Mouse (Mus musculus) kidney, postnatal 0 days (tissue): ENCODE measurements around the gene Thada. TPM values are rescaled to one million over a fixed set of nuclear protein-coding genes. Genes with fewer than 3 reads are reported as not detected.
"Not testable (repeated sequence)": the region's sequence is repeated elsewhere in the genome, so short reads cannot be mapped to it uniquely, and the experiment has no call there.

Experiments used
- ATAC-seq: fragments of 200-750 bp; cut with Nextera tagmentation; replicated peaks from 2 replicates; pipeline ENCODE4 v1.8.0; 2017; ENCODE audit warnings: low read depth, moderate number of reproducible peaks, moderate TSS enrichment, moderate library complexity; ENCODE audit not compliant: low FRiP score
- DNase-seq: peaks from one replicate; pipeline ENCODE4 v3.0.0-alpha.2; 2016; ENCODE audit warnings: low spot score
- H3K27ac ChIP-seq: fragments of 300-500 bp; sonication (generic); 2 replicates; pipeline ENCODE4 v1.5.1; 2014; ENCODE audit warnings: mild to moderate bottlenecking
- H3K27me3 ChIP-seq: fragments of 300-500 bp; sonication (generic); 2 replicates; pipeline ENCODE4 v1.6.1; 2014; ENCODE audit warnings: low read length, mixed read lengths; ENCODE audit not compliant: insufficient read depth
- H3K36me3 ChIP-seq: fragments of 300-500 bp; sonication (generic); 2 replicates; pipeline ENCODE4 v1.6.1; 2014; ENCODE audit warnings: low read length, mixed read lengths; ENCODE audit not compliant: insufficient read depth
- H3K4me1 ChIP-seq: fragments of 300-500 bp; sonication (generic); replicated peaks from 2 replicates; pipeline ENCODE4 v1.6.1; 2014; ENCODE audit warnings: antibody characterized with exemption, low read length, mixed read lengths; ENCODE audit not compliant: insufficient read depth
- H3K4me2 ChIP-seq: fragments of 300-500 bp; sonication (generic); 2 replicates; pipeline ENCODE4 v1.6.1; 2014; ENCODE audit warnings: mild to moderate bottlenecking, low read length, moderate library complexity, mixed read lengths
- H3K4me3 ChIP-seq: fragments of 300-500 bp; sonication (generic); replicated peaks from 2 replicates; pipeline ENCODE4 v1.5.1; 2014; ENCODE audit warnings: low read depth, low read length
- H3K9ac ChIP-seq: fragments of 300-500 bp; sonication (generic); 2 replicates; pipeline ENCODE4 v1.6.1; 2014; ENCODE audit warnings: low read depth, low read length
- H3K9me3 ChIP-seq: fragments of 300-500 bp; sonication (generic); replicated peaks from 2 replicates; pipeline ENCODE4 v1.6.1; 2016; ENCODE audit warnings: low read length, inconsistent platforms, mixed read lengths
- CTCF ChIP-seq: IDR thresholded peaks from 2 replicates; pipeline ENCODE4 v1.5.1; 2016; ENCODE audit warnings: antibody characterized with exemption, low read depth, mild to moderate bottlenecking, moderate library complexity
- WGBS: fragments of 180-500 bp; shearing (Covaris S2); extraction: QIAGEN DNeasy Blood & Tissue Kit; methylation state at CpG from one replicate; pipeline ENCODE4 v1.1.7; 2014; 5-methylcytosine and 5-hydroxymethylcytosine counted together
- polyA plus RNA-seq: library from polyadenylated mRNA; unstranded; fragments of >200 nt; fragmentation: Nextera tagmentation; extraction: Ambion mirVana; gene quantifications from 2 replicates; pipeline ENCODE4 v1.2.1, GENCODE M21; 2015

The Thada gene
- polyA plus RNA-seq, 1 experiment from 2014 or later = 3.4 TPM

- Histone ChIP-seq H3K4me2 (no peak overlapping the region), H3K27me3 (no peaks in the 10 kb centered on the region), H3K36me3 (no peaks in the 10 kb centered on the region), H3K9me3 (no peaks in the 10 kb centered on the region), H3K9ac (no peak overlapping the region), H3K27ac (no peak overlapping the region), H3K4me1 (no peaks in the 10 kb centered on the region), H3K4me3 (no peak overlapping the region)
- WGBS = 94% methylated on average over 2 of the region's 2 CpGs
- ATAC-seq (no peak), DNase-seq (no peak)
- no peak for TF ChIP-seq CTCF
Measured at GRCm38 (mm10) chr17:84233758-84234157, 232.2 kb downstream of the Thada start.

- DNase-seq (no peak), ATAC-seq (no peak)
- TF ChIP-seq CTCF = no peak
Measured at GRCm38 (mm10) chr17:84231361-84231760, 234.6 kb downstream of the Thada start.

GRCm38 (mm10) chr17:84228223-84228622, 237.8 kb downstream of the Thada start:
- DNase-seq (no peak), ATAC-seq (peak; percentile 55)
- H3K4me3 ChIP-seq = no peak overlapping the region
- no peak overlapping the region for H3K27ac ChIP-seq
- WGBS = 57% methylated on average over 2 of the region's 2 CpGs
- no peak overlapping the region for H3K4me2 ChIP-seq
- H3K9ac ChIP-seq = no peak overlapping the region
- no peaks in the 10 kb centered on the region for H3K9me3 ChIP-seq
- H3K36me3 ChIP-seq = no peaks in the 10 kb centered on the region
- H3K4me1 ChIP-seq = peaks cover 14% of the 10 kb centered on the region; the same call in 1 of the 2 replicates
- TF ChIP-seq CTCF = no peak
- H3K27me3 ChIP-seq = no peaks in the 10 kb centered on the region

More at GRCm38 (mm10) chr17:84231361-84231760, 234.6 kb downstream of the Thada start:
- WGBS = 70% methylated on average over 2 of the region's 2 CpGs
- Histone ChIP-seq H3K4me1 (no peaks in the 10 kb centered on the region; the same call in 1 of the 2 replicates), H3K36me3 (no peaks in the 10 kb centered on the region), H3K9ac (no peak overlapping the region), H3K27ac (no peak overlapping the region), H3K27me3 (no peaks in the 10 kb centered on the region), H3K4me2 (no peak overlapping the region), H3K9me3 (no peaks in the 10 kb centered on the region), H3K4me3 (no peak overlapping the region)

- no peak overlapping the region for H3K4me2 ChIP-seq
- H3K27me3 ChIP-seq = no peaks in the 10 kb centered on the region
- no peaks in the 10 kb centered on the region for H3K9me3 ChIP-seq
- no peaks in the 10 kb centered on the region for H3K36me3 ChIP-seq
- H3K27ac ChIP-seq = 0 out of 2 replicates have a peak overlapping the region, but pooled peaks have one; percentile 36
- no peak overlapping the region for H3K9ac ChIP-seq
- TF ChIP-seq CTCF = no peak
- DNase-seq (peak; percentile 47), ATAC-seq (no peak)
- whole genome bisulfite sequencing = 55% methylated on average over 6 of the region's 6 CpGs
- H3K4me3 ChIP-seq = no peak overlapping the region
- H3K4me1 ChIP-seq = peaks cover 14% of the 10 kb centered on the region; the same call in 1 of the 2 replicates
Measured at GRCm38 (mm10) chr17:84226681-84227080, 239.3 kb downstream of the Thada start.

DNA sequence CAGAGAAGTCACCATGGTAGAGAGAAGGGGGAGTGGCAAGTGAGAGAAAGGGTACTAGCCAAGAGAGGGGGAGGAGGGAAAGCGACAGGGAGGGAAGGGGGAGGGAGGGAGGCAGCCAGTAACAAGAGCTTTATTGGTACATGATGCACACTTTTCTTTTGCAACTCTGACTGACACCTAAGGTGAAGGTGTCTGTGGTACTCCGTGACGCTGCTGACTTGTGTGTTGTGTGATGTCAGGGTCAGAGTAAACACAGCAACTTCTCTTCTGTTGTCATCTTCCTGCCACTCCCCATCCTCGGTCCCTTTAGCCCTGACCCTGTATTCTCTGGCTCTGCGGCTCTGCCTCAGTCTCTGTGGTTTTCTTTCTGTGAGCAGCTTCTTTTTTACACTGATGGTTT, 239.8 kb downstream of the Thada start:
- Histone ChIP-seq H3K27ac (peak overlapping the region; percentile 36; the same call in 1 of the 2 replicates), H3K9ac (no peak overlapping the region), H3K9me3 (no peaks in the 10 kb centered on the region), H3K4me2 (no peak overlapping the region), H3K36me3 (peaks cover 4% of the 10 kb centered on the region; the same call in 1 of the 2 replicates), H3K4me3 (no peak overlapping the region), H3K4me1 (peaks cover 14% of the 10 kb centered on the region; the same call in 1 of the 2 replicates), H3K27me3 (no peaks in the 10 kb centered on the region)
- no peak for DNase-seq
- ATAC-seq = no peak
- TF ChIP-seq CTCF = no peak
- WGBS = 49% methylated on average over 5 of the region's 5 CpGs

DNA sequence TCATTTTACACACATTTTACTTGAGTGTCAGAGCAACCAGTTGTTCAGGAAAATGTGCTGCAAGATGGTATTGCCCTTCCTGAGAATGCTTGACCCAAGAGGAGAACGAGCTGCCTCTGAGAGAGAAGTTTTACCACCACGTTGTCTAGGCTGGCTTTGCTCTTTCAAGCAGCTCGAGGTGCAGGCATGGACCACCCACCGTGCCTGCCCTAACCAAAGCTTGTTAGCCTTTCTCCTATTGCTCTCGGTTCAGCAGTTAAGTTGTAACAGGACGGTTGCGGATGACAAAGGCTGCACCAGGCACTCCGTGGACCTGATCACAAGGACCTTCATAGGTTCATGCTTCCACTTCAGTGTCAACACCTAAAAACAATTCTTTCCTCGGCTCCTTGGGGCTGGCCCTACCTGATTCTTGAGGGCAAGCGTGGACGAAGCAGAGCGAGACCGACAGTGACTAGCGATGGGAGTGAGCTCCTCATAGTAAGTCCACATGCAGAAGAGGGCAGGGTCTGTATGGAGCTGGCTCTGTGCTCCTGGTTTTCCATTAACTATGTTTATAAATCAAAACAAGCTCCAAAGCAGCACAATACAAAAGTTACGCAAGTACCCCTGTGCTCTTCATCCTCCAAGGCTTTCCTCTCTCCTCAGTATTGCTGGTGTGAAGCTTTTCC, 241.7 kb downstream of the Thada start:
- Histone ChIP-seq H3K27ac (peak overlapping the region; percentile 57; the same call in 1 of the 2 replicates), H3K4me2 (no peak overlapping the region), H3K27me3 (no peaks in the 10 kb centered on the region), H3K9me3 (no peaks in the 10 kb centered on the region), H3K4me1 (peaks cover 14% of the 10 kb centered on the region; the same call in 1 of the 2 replicates), H3K36me3 (peaks cover 9% of the 10 kb centered on the region; the same call in 1 of the 2 replicates), H3K4me3 (no peak overlapping the region), H3K9ac (no peak overlapping the region)
- 44% methylated on average over 15 of the region's 15 CpGs for WGBS
- DNase-seq = peak; percentile 28
- peak; percentile 53 for ATAC-seq
- TF ChIP-seq CTCF = no peak

- DNase-seq, H3K36me3 ChIP-seq, H3K4me3 ChIP-seq, H3K9me3 ChIP-seq, H3K27me3 ChIP-seq, H3K9ac ChIP-seq, ATAC-seq, H3K4me2 ChIP-seq, H3K27ac ChIP-seq: not testable (repeated sequence)
- WGBS = 100% methylated on average over 2 of the region's 2 CpGs
- 0 out of 2 replicates have a peak, but pooled peaks cover 13% of the 10 kb centered on the region for H3K4me1 ChIP-seq
Measured at GRCm38 (mm10) chr17:84218841-84219240, 247.2 kb downstream of the Thada start.
